ENCODE assay signal across 25 mouse cellular contexts in the genomic region with DNA sequence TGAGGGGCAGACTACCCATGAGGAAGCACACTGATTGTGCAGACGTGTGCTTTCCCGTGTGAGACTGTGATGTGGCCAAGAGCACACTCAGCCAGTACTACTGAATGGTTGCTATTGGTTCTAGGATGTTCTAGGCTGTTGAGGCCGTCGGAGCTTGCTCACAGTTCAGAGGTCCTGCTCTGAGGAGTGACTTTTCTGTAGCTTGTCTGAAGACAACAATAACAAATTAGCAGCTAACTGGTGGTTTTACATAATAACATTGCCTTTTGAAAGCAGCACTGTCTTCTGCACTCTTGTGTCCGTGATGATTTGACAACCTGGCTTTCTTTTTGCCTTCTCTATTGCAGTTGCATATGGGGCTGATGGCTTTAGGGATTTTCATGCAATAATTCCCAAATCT. TPM values are rescaled to one million over a fixed set of nuclear protein-coding genes. Genes with fewer than 3 reads are reported as not detected.
A peak's percentile ranks its signal among the peaks of the same experiment; 100 is the strongest.
DNase-seq lines count a peak whose midpoint lies in the region; ATAC-seq lines count a peak whose summit lies in the region.
"Had no signal": no experiment of that assay in that cellular context is flagged by ENCODE, and none has a peak within 500 bp of the region (broad histone marks: within the 10 kb centered on the region; RNA-seq: fewer than 3 reads in every experiment).

No protein-coding gene starts in this region.

- DNase-seq in CD4-positive helper T cell, adult 2 months (ENCODE audit: low read depth, low spot score): peak; percentile 52
- DNase-seq in CD4-positive, CD25-positive, alpha-beta regulatory T cell, adult 2 months (ENCODE audit: low read depth, low spot score): peak; percentile 52
- DNase-seq in induced T-regulatory cell, adult 2 months (ENCODE audit: low read depth): peak; percentile 64
- DNase-seq in ovary, postnatal 10 days (ENCODE audit: low spot score): no peak
- no peak for DNase-seq in layer of hippocampus, adult 11-12 months (ENCODE audit: low spot score)
- DNase-seq in adrenal gland, postnatal 25 days: no peak
- DNase-seq: adrenal gland, adult 8-10 months; B cell, adult 2 months; cerebellum, adult 8-10 months; cerebellum, postnatal 36 days; gastrocnemius, postnatal 14 days; kidney, adult 2 months; kidney, postnatal 36 days; lung, postnatal 36 days; right cerebral cortex, postnatal 25 days; thymus, adult 18-20 months had no signal

- H3K27me3 ChIP-seq in liver, embryonic 16.5 days (ENCODE audit: control insufficient read depth, insufficient read depth, low read depth, low read length): no peaks in the 10 kb centered on the region
- H3K27me3 ChIP-seq: intestine, embryonic 15.5 days; neural tube, embryonic 12.5 days had no signal

- H3K27ac ChIP-seq in liver, embryonic 16.5 days (ENCODE audit: low read length): peak overlapping the region; percentile 46
- H3K27ac ChIP-seq: intestine, embryonic 15.5 days; neural tube, embryonic 12.5 days; stomach, postnatal 0 days had no signal

- no peak for ATAC-seq in liver, embryonic 16.5 days (ENCODE audit: low read depth)
- ATAC-seq: activated CD4-positive, CD25-positive, alpha-beta regulatory T cell, adult 4 months; forebrain, embryonic 14.5 days; hindbrain, embryonic 16.5 days; intestine, embryonic 15.5 days; midbrain, embryonic 16.5 days had no signal

- H3K4me3 ChIP-seq in liver, embryonic 16.5 days (ENCODE audit: low read depth, low read length): no peak overlapping the region
- H3K4me3 ChIP-seq: intestine, embryonic 15.5 days; neural tube, embryonic 12.5 days had no signal

- H3K9me3 ChIP-seq in liver, embryonic 16.5 days (replicated peaks; ENCODE audit: control insufficient read depth, low read length): no peaks in the 10 kb centered on the region
- H3K9me3 ChIP-seq: intestine, embryonic 15.5 days; neural tube, embryonic 12.5 days had no signal

- H3K36me3 ChIP-seq in liver, embryonic 16.5 days (ENCODE audit: control insufficient read depth, insufficient read depth): peaks cover 6% of the 10 kb centered on the region
- H3K36me3 ChIP-seq: intestine, embryonic 15.5 days; neural tube, embryonic 12.5 days had no signal

- 64% methylated on average over 5 of the region's 5 CpGs for WGBS in liver, embryonic 16.5 days (ENCODE audit: insufficient replicate concordance)

- peaks cover 24% of the 10 kb centered on the region for H3K4me1 ChIP-seq in liver, embryonic 16.5 days (ENCODE audit: control insufficient read depth, low read depth, low read length)
- H3K4me1 ChIP-seq: intestine, embryonic 15.5 days; neural tube, embryonic 12.5 days had no signal

- no peak overlapping the region for H3K9ac ChIP-seq in liver, embryonic 16.5 days (ENCODE audit: low read depth, low read length)
- H3K9ac ChIP-seq: intestine, embryonic 15.5 days; neural tube, embryonic 12.5 days had no signal

- H3K4me2 ChIP-seq in liver, embryonic 16.5 days (ENCODE audit: low read depth, low read length): no peak overlapping the region
- H3K4me2 ChIP-seq: intestine, embryonic 15.5 days; midbrain, embryonic 11.5 days; neural tube, embryonic 12.5 days had no signal

RNA-seq across cellular contexts. Expression of a gene that starts 55.8 kb away (rescaled TPM):
- 32.8 and 35.1 TPM in 2 replicates for polyA plus RNA-seq in liver, embryonic 16.5 days (2015; fragmentation: Nextera tagmentation; extraction: Ambion mirVana)
- 0.71 and 0.97 TPM in 2 replicates for total RNA-seq in adrenal gland, postnatal 25 days (2021)

Comparison
In these comparisons a context has a peak if more than half of its experiments do, and no peak if none do; other contexts are left out.
1. DNase-seq: peak in CD4-positive helper T cell, adult 2 months (single experiment), CD4-positive, CD25-positive, alpha-beta regulatory T cell, adult 2 months (single experiment) and induced T-regulatory cell, adult 2 months (single experiment); none in ovary, postnatal 10 days (single experiment), layer of hippocampus, adult 11-12 months (single experiment) and adrenal gland, postnatal 25 days (single experiment).